Mouse (Mus musculus) gastrocnemius, postnatal 14 days (tissue): ENCODE results near the gene Ddb2. TPM values are rescaled to one million over a fixed set of nuclear protein-coding genes. Genes with fewer than 3 reads are reported as not detected.

Source experiments
- total RNA-seq, 2 experiments: library from RNA; stranded (reverse); gene quantifications; 2 replicates each; pipeline ENCODE4 v1.2.3; 2021

The Ddb2 gene
- total RNA-seq, 2 experiments from 2014 or later, result 3.1 to 4.1 TPM

Other genes starting within 250 kb of the Ddb2 start
- 10 to 100 TPM; 22.4 to 23.0 TPM for gene Rapsn, start 201.4 kb downstream of the Ddb2 start, total RNA-seq
- 100 to 1,000 TPM; 279 to 288 TPM for gene Psmc3, start 183.0 kb downstream of the Ddb2 start, total RNA-seq
- gene Slc39a13, start 166.6 kb downstream of the Ddb2 start, total RNA-seq, result 10 to 100 TPM; 21.7 to 25.9 TPM
- gene Spi1, start 154.6 kb downstream of the Ddb2 start, total RNA-seq, result 1 to 10 TPM; 1.5 to 2.1 TPM
- under 1 TPM in 1 of 2 experiments, not detected in 1; 0.09 TPM for gene Mybpc3, start 118.8 kb downstream of the Ddb2 start, total RNA-seq
- gene Madd, start 53.1 kb downstream of the Ddb2 start, total RNA-seq, result 1 to 10 TPM; 5.0 to 5.9 TPM
- 1 to 10 TPM; 5.1 to 9.1 TPM for gene Nr1h3, start 34.1 kb downstream of the Ddb2 start, total RNA-seq
- 10 to 100 TPM; 11.6 to 12.5 TPM for gene Acp2, start 34.1 kb downstream of the Ddb2 start, total RNA-seq
- 100 to 1,000 TPM; 282 to 292 TPM for gene Pacsin3, start 19.0 kb upstream of the Ddb2 start, total RNA-seq
- gene Arfgap2, start 28.0 kb upstream of the Ddb2 start, total RNA-seq, result 100 to 1,000 TPM in 1 of 2 experiments, 10 to 100 TPM in 1; 74.4 to 104 TPM
- 10 to 100 TPM; 11.3 to 13.2 TPM for gene 1110051M20Rik, start 207.7 kb upstream of the Ddb2 start, total RNA-seq
- 10 to 100 TPM; 13.9 to 15.4 TPM for gene Lrp4, start 220.5 kb upstream of the Ddb2 start, total RNA-seq